Mouse (Mus musculus): Measurements from ENCODE around the gene Gm28051. TPM values are rescaled to one million over a fixed set of nuclear protein-coding genes. Genes with fewer than 3 reads are reported as not detected.

Gm28051 gene
- total and polyA plus RNA-seq, 3 experiments, result not detected

GRCm38 (mm10) chr12:102744839-102745238 is 12.7 kb downstream of the Gm28051 start:
- peak; percentile 83 for DNase-seq (ENCODE audit: extremely low read depth)
- in situ Hi-C loops (cut with MboI; ENCODE audit: low pct_ligation_motif_present, low pct_unique_long_range_greater_than_20kb, low sequenced_read_pairs), result loop anchor here (10.0 kb wide), 1 partner anchor 320 kb away; no protein-coding TSS in a partner anchor
- peaks cover 0 to 33% of the 10 kb centered on the region in 2 experiments; a peak in 2 of 4 replicates for H3K4me1 ChIP-seq (ENCODE audit: control insufficient read depth in 1 of 2, insufficient read depth in 2 of 2)

GRCm38 (mm10) chr12:102743589-102744574 is 13.7 kb downstream of the Gm28051 start, which contains the start of the genes Moap1 and Tmem251:
Gene Moap1, minus strand, starts transcription at chr12:102743661.
Gene Tmem251, plus strand, starts transcription at chr12:102743762.
- Histone ChIP-seq H3K79me2 (replicated peaks; ENCODE audit: control insufficient read depth, extremely low read depth, insufficient read depth, poor library complexity, severe bottlenecking) (peaks cover 35% of the 10 kb centered on the region), H3K27me3 (replicated peaks) (no peaks in the 10 kb centered on the region), H3K9me3 (replicated peaks; ENCODE audit: low read length) (no peaks in the 10 kb centered on the region), H3K4me3 (replicated peaks in 1 of 3; ENCODE audit: low read depth in 2 of 3, low read length in 2 of 3, poor library complexity in 1 of 3) (peak within 1 kb of the TSS; percentile 78 to 84 (median 80)), H3K4me2 (ENCODE audit: insufficient read depth, low read depth, poor library complexity, severe bottlenecking) (peak within 1 kb of the TSS; percentile 90), H3K27ac (ENCODE audit: insufficient read depth, low read depth) (peak within 1 kb of the TSS; percentile 65), H3K4me1 (ENCODE audit: control insufficient read depth in 1 of 2, insufficient read depth in 2 of 2) (peaks cover 0 to 33% of the 10 kb centered on the region in 2 experiments; a peak in 2 of 4 replicates), H3K36me3 (replicated peaks in 1 of 2; ENCODE audit: control insufficient read depth in 1 of 2, insufficient read depth in 1 of 2, low read length in 1 of 2) (peaks cover 7 to 47% of the 10 kb centered on the region in 2 experiments), H3K9ac (ENCODE audit: insufficient read depth, low read depth) (peak within 1 kb of the TSS; percentile 81)
- peak; percentile 90 for DNase-seq (ENCODE audit: extremely low read depth)
- in situ Hi-C loops (cut with MboI; ENCODE audit: low pct_ligation_motif_present, low pct_unique_long_range_greater_than_20kb, low sequenced_read_pairs) (loop anchor here (10.0 kb wide), 1 partner anchor 321 kb away; no protein-coding TSS in a partner anchor), dilution Hi-C loops (cut with MboI; ENCODE audit: extremely low pct_ligation_motif_present, extremely low pct_unique_long_range_greater_than_20kb, low sequenced_read_pairs) (no loop called here)
- TF ChIP-seq ELF1 (IDR thresholded peaks at IDR 0.05; ENCODE audit: low read depth, low read length), result peak; percentile 86
- TF ChIP-seq MAX (IDR thresholded peaks at IDR 0.05; ENCODE audit: low read length), result peak; percentile 68
- TF ChIP-seq MAZ (IDR thresholded peaks at IDR 0.05; ENCODE audit: low read depth, low read length), result no peak
- no peak for TF ChIP-seq RAD21 (IDR thresholded peaks at IDR 0.05; ENCODE audit: low read depth, low read length)
- 0 out of 2 replicates have a peak, but pooled peaks have one; percentile 46 for TF ChIP-seq KAT2A (IDR thresholded peaks at IDR 0.05; ENCODE audit: insufficient replicate concordance, low read length)
- TF ChIP-seq MYC (IDR thresholded peaks at IDR 0.05; ENCODE audit: low read depth, low read length), result 0 out of 2 replicates have a peak, but pooled peaks have one; percentile 43
- no peak for TF ChIP-seq USF2 (conservative IDR thresholded peaks at IDR 0.05; ENCODE audit: low read depth, low read length)
- TF ChIP-seq JUND (conservative IDR thresholded peaks at IDR 0.05; ENCODE audit: low read depth, low read length), result no peak
- no peak for TF ChIP-seq CHD2 (IDR thresholded peaks at IDR 0.05; ENCODE audit: low read length)
- peak; percentile 50; the same call in 1 of the 2 replicates for TF ChIP-seq IRF4 (IDR thresholded peaks at IDR 0.05; ENCODE audit: low read depth, low read length)
- no peak for TF ChIP-seq MAFK (IDR thresholded peaks at IDR 0.05; ENCODE audit: insufficient replicate concordance, low read length)
- TF ChIP-seq POLR2A (IDR thresholded peaks at IDR 0.05; ENCODE audit: low read depth, low read length), result peak; percentile 87
- TF ChIP-seq BHLHE40 (IDR thresholded peaks at IDR 0.05; ENCODE audit: low read depth, low read length), result peak; percentile 87
- TF ChIP-seq MEF2A (IDR thresholded peaks at IDR 0.05; ENCODE audit: borderline replicate concordance, low read depth, low read length), result no peak
- TF ChIP-seq NELFE (IDR thresholded peaks at IDR 0.05; ENCODE audit: low read depth, low read length), result peak; percentile 78
- no peak for TF ChIP-seq PAX5 (IDR thresholded peaks at IDR 0.05; ENCODE audit: low read length)
- peak; percentile 72; the same call in 1 of the 2 replicates for TF ChIP-seq RCOR1 (conservative IDR thresholded peaks at IDR 0.05; ENCODE audit: low read depth, low read length)
- no peak for TF ChIP-seq USF1 (IDR thresholded peaks at IDR 0.05; ENCODE audit: low read depth, low read length)
- TF ChIP-seq POLR2AphosphoS2 (IDR thresholded peaks at IDR 0.05; ENCODE audit: low read depth, low read length), result peak; percentile 76; the same call in 1 of the 2 replicates
- TF ChIP-seq CHD1 (IDR thresholded peaks at IDR 0.05; ENCODE audit: low read depth, low read length), result no peak
- TF ChIP-seq ZC3H11A (IDR thresholded peaks at IDR 0.05; ENCODE audit: low read depth, low read length), result no peak
- TF ChIP-seq ETS1 (conservative IDR thresholded peaks at IDR 0.05; ENCODE audit: low read depth, low read length), result no peak; the same call in 1 of the 2 replicates
- no peak for TF ChIP-seq ZNF384 (IDR thresholded peaks at IDR 0.05; ENCODE audit: low read depth, low read length)
- peak; percentile 81 for TF ChIP-seq TCF12 (IDR thresholded peaks at IDR 0.05; ENCODE audit: low read depth, low read length)
- 0 out of 2 replicates have a peak, but pooled peaks have one; percentile 66 for TF ChIP-seq E2F4 (IDR thresholded peaks at IDR 0.05; ENCODE audit: insufficient replicate concordance, low read depth, low read length)
- no peak for TF ChIP-seq NRF1 (IDR thresholded peaks at IDR 0.05; ENCODE audit: low read depth, low read length)

More at GRCm38 (mm10) chr12:102744839-102745238, 12.7 kb downstream of the Gm28051 start:
- H3K9ac ChIP-seq (ENCODE audit: insufficient read depth, low read depth), result peak overlapping the region; percentile 81; the same call in 1 of the 2 replicates
- H3K4me2 ChIP-seq (ENCODE audit: insufficient read depth, low read depth, poor library complexity, severe bottlenecking), result peak overlapping the region; percentile 90
- dilution Hi-C loops (cut with MboI; ENCODE audit: extremely low pct_ligation_motif_present, extremely low pct_unique_long_range_greater_than_20kb, low sequenced_read_pairs), result no loop called here
- H3K36me3 ChIP-seq (replicated peaks in 1 of 2; ENCODE audit: control insufficient read depth in 1 of 2, insufficient read depth in 1 of 2, low read length in 1 of 2), result peaks cover 10 to 54% of the 10 kb centered on the region in 2 experiments
- H3K9me3 ChIP-seq (replicated peaks; ENCODE audit: low read length), result no peaks in the 10 kb centered on the region
- TF ChIP-seq ETS1 (conservative IDR thresholded peaks at IDR 0.05; ENCODE audit: low read depth, low read length), result peak; percentile 42; the same call in 1 of the 2 replicates
- TF ChIP-seq BHLHE40 (IDR thresholded peaks at IDR 0.05; ENCODE audit: low read depth, low read length), result peak; percentile 68; the same call in 1 of the 2 replicates
- no peak for TF ChIP-seq RAD21 (IDR thresholded peaks at IDR 0.05; ENCODE audit: low read depth, low read length)
- TF ChIP-seq HCFC1 (IDR thresholded peaks at IDR 0.05; ENCODE audit: low read depth, low read length), result no peak; the same call in 1 of the 2 replicates
- TF ChIP-seq CTCF (conservative IDR thresholded peaks at IDR 0.05 in 1 of 2, IDR thresholded peaks at IDR 0.05 in 1 of 2; ENCODE audit: low read depth in 2 of 2, low read length in 2 of 2), result peak; percentile 10 to 41; a peak in 2 of 4 replicates
- TF ChIP-seq JUND (conservative IDR thresholded peaks at IDR 0.05; ENCODE audit: low read depth, low read length), result 0 out of 2 replicates have a peak, but pooled peaks have one; percentile 27
- TF ChIP-seq EP300 (IDR thresholded peaks at IDR 0.05; ENCODE audit: low read length), result peak; percentile 28; the same call in 1 of the 2 replicates
- no peaks in the 10 kb centered on the region for H3K27me3 ChIP-seq (replicated peaks)
- peaks cover 41% of the 10 kb centered on the region for H3K79me2 ChIP-seq (replicated peaks; ENCODE audit: control insufficient read depth, extremely low read depth, insufficient read depth, poor library complexity, severe bottlenecking)
- peak overlapping the region; percentile 78 to 84 (median 80) for H3K4me3 ChIP-seq (replicated peaks in 1 of 3; ENCODE audit: low read depth in 2 of 3, low read length in 2 of 3, poor library complexity in 1 of 3)
- no peak overlapping the region for H3K27ac ChIP-seq (ENCODE audit: insufficient read depth, low read depth)
